Mouse (Mus musculus) olfactory bulb, adult 2 months (tissue): ENCODE results near the gene Smc4.

ENCODE experiments used
- CTCF ChIP-seq: fragments of 200-500 bp; IDR thresholded peaks from 2 replicates; pipeline ENCODE4 v1.5.1; 2012; ENCODE audit warnings: low read depth, mild to moderate bottlenecking, low read length, moderate library complexity; ENCODE audit not compliant: insufficient read depth
- POLR2A ChIP-seq: fragments of 200-500 bp; IDR thresholded peaks from 2 replicates; pipeline ENCODE4 v1.6.1; 2012; ENCODE audit warnings: mild to moderate bottlenecking, low read depth, low read length, moderate library complexity; ENCODE audit not compliant: insufficient read depth

GRCm38 (mm10) chr3:69046509-69046908, 42.0 kb downstream of the Smc4 start:
- TF ChIP-seq CTCF: no peak
- no peak for TF ChIP-seq POLR2A
